Mouse (Mus musculus): ENCODE measurements around the gene Yif1a. TPM values are rescaled to one million over a fixed set of nuclear protein-coding genes. Genes with fewer than 3 reads are reported as not detected.

The Yif1a gene
- polyA plus RNA-seq, 1 experiment from 2014 or later = 128 TPM

GRCm38 (mm10) chr19:5073518-5073917 lies 14.8 kb upstream of the Yif1a start:
- no peak overlapping the region for H3K27ac ChIP-seq (replicated peaks)
- H3K27me3 ChIP-seq (ENCODE audit: control insufficient read depth, insufficient read depth, low read length) = no peaks in the 10 kb centered on the region; the same call in 1 of the 2 replicates
- H3K4me1 ChIP-seq (replicated peaks; ENCODE audit: control insufficient read depth, insufficient read depth) = peaks cover 3% of the 10 kb centered on the region; the same call in 1 of the 2 replicates
- no peaks in the 10 kb centered on the region for H3K36me3 ChIP-seq (ENCODE audit: control insufficient read depth, insufficient read depth, low read length)
- ATAC-seq (ENCODE audit: low FRiP score, low TSS enrichment) (no peak), DNase-seq (ENCODE audit: low spot score) (no peak)
- no peak overlapping the region for H3K4me3 ChIP-seq (ENCODE audit: low read depth, low read length)
- no peak overlapping the region for H3K9ac ChIP-seq (ENCODE audit: low read length)
- H3K4me2 ChIP-seq (replicated peaks; ENCODE audit: low read depth) = no peak overlapping the region
- no peak for TF ChIP-seq CTCF (IDR thresholded peaks at IDR 0.05; ENCODE audit: low read depth)
- TF ChIP-seq EP300 (optimal IDR thresholded peaks at IDR 0.05) = no peak
- H3K9me3 ChIP-seq (ENCODE audit: control insufficient read depth, low read length) = no peaks in the 10 kb centered on the region
- 22% methylated on average over 5 of the region's 5 CpGs for WGBS

- TF ChIP-seq EP300 (optimal IDR thresholded peaks at IDR 0.05) = no peak
- TF ChIP-seq CTCF (IDR thresholded peaks at IDR 0.05; ENCODE audit: low read depth) = peak; percentile 46
- no peaks in the 10 kb centered on the region for H3K4me1 ChIP-seq (replicated peaks; ENCODE audit: control insufficient read depth, insufficient read depth)
- no peak overlapping the region for H3K4me2 ChIP-seq (replicated peaks; ENCODE audit: low read depth)
- no peak overlapping the region for H3K4me3 ChIP-seq (ENCODE audit: low read depth, low read length)
- DNase-seq (ENCODE audit: low spot score) = no peak
- WGBS = 90% methylated on average over 1 of the region's 1 CpGs
- H3K36me3 ChIP-seq (ENCODE audit: control insufficient read depth, insufficient read depth, low read length) = no peaks in the 10 kb centered on the region
- H3K27me3 ChIP-seq (ENCODE audit: control insufficient read depth, insufficient read depth, low read length) = peaks cover 7% of the 10 kb centered on the region
- no peak for ATAC-seq (ENCODE audit: low FRiP score, low TSS enrichment)
- H3K9ac ChIP-seq (ENCODE audit: low read length) = no peak overlapping the region
- H3K27ac ChIP-seq (replicated peaks) = no peak overlapping the region
- H3K9me3 ChIP-seq (ENCODE audit: control insufficient read depth, low read length) = no peaks in the 10 kb centered on the region
Measured at GRCm38 (mm10) chr19:5079279-5079678, 9.1 kb upstream of the Yif1a start.

DNA sequence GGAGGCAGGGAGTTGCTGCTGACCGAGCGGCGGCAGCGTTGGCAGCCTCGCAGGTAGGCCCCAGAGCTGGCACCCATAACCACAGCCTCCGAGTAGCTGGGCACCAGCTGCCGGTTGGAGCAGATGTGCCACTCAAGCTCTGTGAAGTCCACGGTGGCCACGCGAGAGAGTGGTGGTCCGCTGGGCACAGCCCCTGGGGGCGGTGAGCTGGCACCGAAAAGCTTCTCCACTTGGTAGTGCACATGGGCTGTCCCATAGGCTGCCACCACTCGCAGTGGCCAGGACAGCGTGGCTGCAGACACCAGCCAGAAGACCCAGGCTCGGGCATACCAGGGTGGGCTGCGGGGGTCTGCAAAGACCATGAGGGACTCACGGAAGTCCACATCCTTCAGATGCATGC lies 6.3 kb upstream of the Yif1a start:
- Histone ChIP-seq H3K27me3 (ENCODE audit: control insufficient read depth, insufficient read depth, low read length) (peaks cover 7% of the 10 kb centered on the region), H3K4me1 (replicated peaks; ENCODE audit: control insufficient read depth, insufficient read depth) (0 out of 2 replicates have a peak, but pooled peaks cover 2% of the 10 kb centered on the region), H3K4me2 (replicated peaks; ENCODE audit: low read depth) (no peak overlapping the region), H3K4me3 (ENCODE audit: low read depth, low read length) (no peak overlapping the region), H3K27ac (replicated peaks) (no peak overlapping the region), H3K9ac (ENCODE audit: low read length) (no peak overlapping the region), H3K36me3 (ENCODE audit: control insufficient read depth, insufficient read depth, low read length) (no peaks in the 10 kb centered on the region), H3K9me3 (ENCODE audit: control insufficient read depth, low read length) (no peaks in the 10 kb centered on the region)
- WGBS = 67% methylated on average over 17 of the region's 18 CpGs
- DNase-seq (ENCODE audit: low spot score) (no peak), ATAC-seq (ENCODE audit: low FRiP score, low TSS enrichment) (no peak)
- TF ChIP-seq EP300 (optimal IDR thresholded peaks at IDR 0.05) (no peak), CTCF (IDR thresholded peaks at IDR 0.05; ENCODE audit: low read depth) (no peak)

DNA sequence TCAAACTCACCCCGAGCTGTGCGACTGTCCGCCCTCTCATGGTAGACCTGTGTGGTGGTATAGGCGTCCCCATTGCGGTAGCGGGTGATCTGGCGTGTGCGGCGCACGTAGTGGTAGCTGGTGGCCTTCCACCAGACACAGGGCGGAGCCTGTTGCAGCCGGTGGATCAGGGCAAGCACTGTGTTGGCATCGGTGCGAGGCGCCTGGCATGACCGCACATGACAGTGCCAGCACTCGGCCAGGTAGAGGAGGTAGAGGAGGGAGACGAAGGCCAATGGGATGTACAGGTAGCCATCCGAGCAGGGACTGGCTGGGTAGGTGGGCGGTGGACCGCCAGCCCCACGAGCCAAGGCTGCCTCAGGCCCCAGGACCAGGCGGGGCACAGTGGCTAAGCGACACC lies 5.7 kb upstream of the Yif1a start:
- 58% methylated on average over 24 of the region's 24 CpGs for WGBS
- H3K9me3 ChIP-seq (ENCODE audit: control insufficient read depth, low read length) = no peaks in the 10 kb centered on the region
- peaks cover 7% of the 10 kb centered on the region for H3K27me3 ChIP-seq (ENCODE audit: control insufficient read depth, insufficient read depth, low read length)
- ATAC-seq (ENCODE audit: low FRiP score, low TSS enrichment) = no peak
- H3K4me2 ChIP-seq (replicated peaks; ENCODE audit: low read depth) = no peak overlapping the region
- H3K36me3 ChIP-seq (ENCODE audit: control insufficient read depth, insufficient read depth, low read length) = no peaks in the 10 kb centered on the region
- TF ChIP-seq CTCF (IDR thresholded peaks at IDR 0.05; ENCODE audit: low read depth) = no peak
- no peak for TF ChIP-seq EP300 (optimal IDR thresholded peaks at IDR 0.05)
- H3K4me3 ChIP-seq (ENCODE audit: low read depth, low read length) = no peak overlapping the region
- peaks cover 2% of the 10 kb centered on the region; the same call in 1 of the 2 replicates for H3K4me1 ChIP-seq (replicated peaks; ENCODE audit: control insufficient read depth, insufficient read depth)
- no peak overlapping the region for H3K9ac ChIP-seq (ENCODE audit: low read length)
- H3K27ac ChIP-seq (replicated peaks) = no peak overlapping the region
- DNase-seq (ENCODE audit: low spot score) = no peak

GRCm38 (mm10) chr19:5083961-5084833 lies 4.1 kb upstream of the Yif1a start:
- Histone ChIP-seq H3K9ac (ENCODE audit: low read length) (no peak overlapping the region), H3K4me2 (replicated peaks; ENCODE audit: low read depth) (peak overlapping the region; percentile 77; the same call in 1 of the 2 replicates), H3K36me3 (ENCODE audit: control insufficient read depth, insufficient read depth, low read length) (no peaks in the 10 kb centered on the region), H3K4me3 (ENCODE audit: low read depth, low read length) (peak overlapping the region; percentile 46), H3K9me3 (ENCODE audit: control insufficient read depth, low read length) (no peaks in the 10 kb centered on the region), H3K27ac (replicated peaks) (no peak overlapping the region), H3K4me1 (replicated peaks; ENCODE audit: control insufficient read depth, insufficient read depth) (peaks cover 3% of the 10 kb centered on the region; the same call in 1 of the 2 replicates), H3K27me3 (ENCODE audit: control insufficient read depth, insufficient read depth, low read length) (peaks cover 7% of the 10 kb centered on the region)
- 58% methylated on average over 3 of the region's 3 CpGs for WGBS
- TF ChIP-seq EP300 (optimal IDR thresholded peaks at IDR 0.05) = no peak
- TF ChIP-seq CTCF (IDR thresholded peaks at IDR 0.05; ENCODE audit: low read depth) = no peak
- ATAC-seq (ENCODE audit: low FRiP score, low TSS enrichment) = no peak
- DNase-seq (ENCODE audit: low spot score) = no peak

- WGBS = 9% methylated on average over 15 of the region's 15 CpGs
- H3K9ac ChIP-seq (ENCODE audit: low read length) = peak overlapping the region; percentile 54
- H3K27me3 ChIP-seq (ENCODE audit: control insufficient read depth, insufficient read depth, low read length) = peaks cover 7% of the 10 kb centered on the region
Measured at GRCm38 (mm10) chr19:5084834-5085144, 3.5 kb upstream of the Yif1a start.

More at GRCm38 (mm10) chr19:5084834-5085144, 3.5 kb upstream of the Yif1a start:
- no peak for TF ChIP-seq EP300 (optimal IDR thresholded peaks at IDR 0.05)
- ATAC-seq (ENCODE audit: low FRiP score, low TSS enrichment) (no peak), DNase-seq (ENCODE audit: low spot score) (peak; percentile 45)
- no peaks in the 10 kb centered on the region for H3K9me3 ChIP-seq (ENCODE audit: control insufficient read depth, low read length)
- H3K4me3 ChIP-seq (ENCODE audit: low read depth, low read length) = peak overlapping the region; percentile 46
- no peaks in the 10 kb centered on the region for H3K36me3 ChIP-seq (ENCODE audit: control insufficient read depth, insufficient read depth, low read length)
- H3K4me1 ChIP-seq (replicated peaks; ENCODE audit: control insufficient read depth, insufficient read depth) = peaks cover 5% of the 10 kb centered on the region; the same call in 1 of the 2 replicates
- peak overlapping the region; percentile 24; the same call in 1 of the 2 replicates for H3K27ac ChIP-seq (replicated peaks)
- peak overlapping the region; percentile 77 for H3K4me2 ChIP-seq (replicated peaks; ENCODE audit: low read depth)
